Mouse (Mus musculus) T-cell, adult 66 days (primary cell): Measurements from ENCODE around the gene Fgf6. TPM values are rescaled to one million over a fixed set of nuclear protein-coding genes. Genes with fewer than 3 reads are reported as not detected.

Experiments
- total RNA-seq, 2 experiments: library from RNA; stranded (reverse); gene quantifications; 3 replicates in 1 of 2; 4 replicates in 1 of 2; pipeline ENCODE4 v1.2.4; 2023

Gene Fgf6
- total RNA-seq, result not detected

GRCm38 (mm10) chr6:127014906-127015770, at the start of gene Fgf6:
TSS of gene Fgf6 (plus strand) at chr6:127015586.

DNA sequence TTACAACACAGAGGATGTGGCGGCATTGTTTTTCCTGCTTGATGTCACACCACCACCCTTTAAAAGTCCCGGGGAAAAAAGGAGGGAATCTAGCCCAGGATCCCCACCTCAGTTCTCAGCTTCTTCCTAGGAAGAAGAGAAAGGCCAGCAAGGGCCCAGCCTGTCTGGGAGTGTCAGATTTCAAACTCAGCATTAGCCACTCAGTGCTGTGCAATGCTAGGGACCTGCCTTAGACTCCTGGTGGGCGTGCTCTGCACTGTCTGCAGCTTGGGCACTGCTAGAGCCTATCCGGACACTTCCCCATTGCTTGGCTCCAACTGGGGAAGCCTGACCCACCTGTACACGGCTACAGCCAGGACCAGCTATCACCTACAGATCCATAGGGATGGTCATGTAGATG, 57.4 kb downstream of the Fgf6 start, which contains the start of gene Fgf23:
Gene Fgf23, plus strand, starts transcription at position 86 of the 400 bp plus-strand sequence.

Other genes starting within 250 kb of the Fgf6 start
- 10 to 100 TPM; 70.2 to 75.8 TPM for gene Ndufa9, start 166.4 kb upstream of the Fgf6 start, total RNA-seq
- not detected for gene Akap3, start 162.5 kb upstream of the Fgf6 start, total RNA-seq
- 1 to 10 TPM in 1 of 2 experiments, under 1 TPM in 1; 0.74 to 2.1 TPM for gene Dyrk4, start 93.7 kb upstream of the Fgf6 start, total RNA-seq
- 1 to 10 TPM; 2.9 to 4.3 TPM for gene Rad51ap1, start 76.0 kb upstream of the Fgf6 start, total RNA-seq
- gene D6Wsu163e, start 75.6 kb upstream of the Fgf6 start, total RNA-seq, result 10 to 100 TPM; 21.4 to 23.4 TPM
- not detected for gene Fgf23, start 57.3 kb downstream of the Fgf6 start, total RNA-seq
- 1 to 10 TPM; 9.1 TPM for gene Tigar, start 94.0 kb downstream of the Fgf6 start, total RNA-seq
- 100 to 1,000 TPM; 393 to 493 TPM for gene Ccnd2, start 136.6 kb downstream of the Fgf6 start, total RNA-seq